Mouse (Mus musculus) neural tube, embryonic 10.5 days (tissue): ENCODE data around the gene Gm6763.
"Not testable (repeated sequence)": the region's sequence is repeated elsewhere in the genome, so short reads cannot be mapped to it uniquely, and the experiment has no call there.

Source experiments
- DNase-seq: peaks from one replicate; pipeline ENCODE4 v3.0.0-alpha.2; 2017; ENCODE audit warnings: low spot score; ENCODE audit errors: extremely low spot score

Gm6763 gene

GRCm38 (mm10) chr10:104151197-104151596, at the start of gene Gm6763:
Gm6763 (plus strand) TSS chr10:104151497.
- not testable (repeated sequence) for DNase-seq

DNA sequence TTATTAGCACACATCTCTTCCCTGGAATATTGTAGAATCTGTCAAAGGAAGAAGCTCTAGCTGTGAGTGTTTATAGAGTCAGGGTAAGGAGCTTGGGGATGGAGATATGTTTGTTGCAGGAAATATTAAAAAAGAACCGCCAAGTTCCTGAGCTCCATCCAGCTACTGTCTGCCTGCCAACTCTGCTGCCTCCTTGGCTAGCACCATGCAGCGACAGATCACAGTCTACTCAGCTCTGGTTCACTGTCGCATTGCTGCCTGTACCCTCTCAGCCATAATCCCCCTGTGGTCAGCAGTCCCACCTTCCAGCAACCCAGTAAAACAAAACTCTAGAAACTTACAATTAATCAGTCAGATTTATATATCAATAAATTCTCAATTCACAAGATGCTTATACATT, 41.3 kb upstream of the Gm6763 start:
- no peak for DNase-seq

DNA sequence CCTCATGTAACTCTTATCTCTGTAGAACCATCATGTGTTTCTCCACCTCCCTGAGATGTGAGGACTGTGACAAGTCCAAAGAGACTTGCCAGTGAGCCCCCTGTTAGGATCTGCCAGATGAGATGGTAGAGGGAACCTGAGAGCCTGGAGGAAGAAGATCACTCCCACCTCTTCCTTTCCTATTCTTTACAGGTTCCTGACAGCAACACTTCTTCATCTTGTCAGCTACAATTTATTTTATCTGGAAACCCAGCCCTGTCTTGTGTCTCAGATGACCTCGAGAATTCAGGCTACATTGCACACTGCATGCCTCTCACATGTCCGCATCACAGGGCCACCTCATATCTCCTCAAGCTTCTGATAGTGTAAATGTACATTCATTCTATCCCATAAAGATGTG, 33.0 kb upstream of the Gm6763 start:
- no peak for DNase-seq

DNA sequence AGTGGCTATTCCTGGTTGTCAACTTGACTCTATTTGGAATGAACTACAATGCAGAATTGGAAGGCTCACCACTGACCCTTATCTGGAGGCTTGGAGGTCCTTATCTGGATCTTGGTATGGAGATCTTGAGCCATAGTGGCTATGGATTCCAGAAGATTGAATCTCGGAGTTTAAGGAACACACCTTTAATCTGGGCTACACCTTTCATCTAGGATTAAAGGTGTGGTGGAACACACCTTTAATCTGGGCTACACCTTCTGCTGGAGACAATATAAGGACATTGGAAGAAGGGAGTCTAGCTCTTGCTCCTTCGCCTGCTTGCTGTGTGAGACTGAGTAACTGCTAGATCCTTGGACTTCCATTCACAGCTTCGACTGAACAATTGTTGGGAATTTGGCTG, 8.6 kb upstream of the Gm6763 start, which contains the start of gene Gm21293:
Gene Gm21293 (plus strand): TSS at position 301 of the 400 bp plus-strand sequence.
- DNase-seq, result not testable (repeated sequence)

- DNase-seq, result not testable (repeated sequence)
Observed at GRCm38 (mm10) chr10:104159706-104160105, 8.4 kb downstream of the Gm6763 start, which contains the start of gene Gm8764. Gm8764 (plus strand) TSS chr10:104160006.

DNA sequence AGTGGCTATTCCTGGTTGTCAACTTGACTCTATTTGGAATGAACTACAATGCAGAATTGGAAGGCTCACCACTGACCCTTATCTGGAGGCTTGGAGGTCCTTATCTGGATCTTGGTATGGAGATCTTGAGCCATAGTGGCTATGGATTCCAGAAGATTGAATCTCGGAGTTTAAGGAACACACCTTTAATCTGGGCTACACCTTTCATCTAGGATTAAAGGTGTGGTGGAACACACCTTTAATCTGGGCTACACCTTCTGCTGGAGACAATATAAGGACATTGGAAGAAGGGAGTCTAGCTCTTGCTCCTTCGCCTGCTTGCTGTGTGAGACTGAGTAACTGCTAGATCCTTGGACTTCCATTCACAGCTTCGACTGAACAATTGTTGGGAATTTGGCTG, 16.9 kb downstream of the Gm6763 start, which contains the start of gene Gm21304:
Gene Gm21304 (plus strand): TSS at position 301 of the 400 bp plus-strand sequence.
- not testable (repeated sequence) for DNase-seq

DNA sequence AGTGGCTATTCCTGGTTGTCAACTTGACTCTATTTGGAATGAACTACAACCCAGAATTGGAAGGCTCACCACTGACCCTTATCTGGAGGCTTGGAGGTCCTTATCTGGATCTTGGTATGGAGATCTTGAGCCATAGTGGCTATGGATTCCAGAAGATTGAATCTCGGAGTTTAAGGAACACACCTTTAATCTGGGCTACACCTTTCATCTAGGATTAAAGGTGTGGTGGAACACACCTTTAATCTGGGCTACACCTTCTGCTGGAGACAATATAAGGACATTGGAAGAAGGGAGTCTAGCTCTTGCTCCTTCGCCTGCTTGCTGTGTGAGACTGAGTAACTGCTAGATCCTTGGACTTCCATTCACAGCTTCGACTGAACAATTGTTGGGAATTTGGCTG, 25.4 kb downstream of the Gm6763 start, which contains the start of gene Gm21312:
Gene Gm21312 (plus strand): TSS at position 301 of the 400 bp plus-strand sequence.
- DNase-seq, result not testable (repeated sequence)

- not testable (repeated sequence) for DNase-seq
Observed at GRCm38 (mm10) chr10:104185233-104185632, 33.9 kb downstream of the Gm6763 start, which contains the start of gene Gm20765. Gm20765 (plus strand) TSS chr10:104185533.

- DNase-seq, result not testable (repeated sequence)
Observed at GRCm38 (mm10) chr10:104193742-104194141, 42.4 kb downstream of the Gm6763 start, which contains the start of gene Gm4340. Gm4340 (plus strand) TSS chr10:104194042.
